Mouse (Mus musculus) B cell, adult (primary cell): ENCODE measurements around the gene 3110070M22Rik. TPM values are rescaled to one million over a fixed set of nuclear protein-coding genes. Genes with fewer than 3 reads are reported as not detected.

Source experiments
- total RNA-seq: library from RNA; stranded (reverse); gene quantifications from 4 replicates; pipeline ENCODE4 v1.2.4, GENCODE M21; 2023; ENCODE audit not compliant: inconsistent age

3110070M22Rik gene
- 0.77 to 1.7 TPM (median 1.4 TPM) in 4 replicates for total RNA-seq

GRCm38 (mm10) chr13:119487880-119488580 is at the start of gene 3110070M22Rik, which contains the start of gene Tmem267:
Gene 3110070M22Rik, minus strand, starts transcription at chr13:119488383.
Gene Tmem267, plus strand, starts transcription at chr13:119488039.

GRCm38 (mm10) chr13:119462596-119463560 is 25.3 kb downstream of the 3110070M22Rik start, which contains the start of gene 4833420G17Rik:
Gene 4833420G17Rik, plus strand, starts transcription at chr13:119462768.

Other genes starting within 250 kb of the 3110070M22Rik start
- gene Paip1, start 59.8 kb downstream of the 3110070M22Rik start, total RNA-seq: 49.7 to 64.6 TPM (median 58.2 TPM) in 4 replicates
- 68.8 to 70.7 TPM (median 69.9 TPM) in 4 replicates for gene 4833420G17Rik, start 25.6 kb downstream of the 3110070M22Rik start, total RNA-seq
- gene Tmem267, start 344 bp downstream of the 3110070M22Rik start, total RNA-seq: 5.2 to 9.4 TPM (median 8.4 TPM) in 4 replicates
- 0.13 TPM in 1 of 4 replicates, not detected in the others for gene Ccl28, start 135.4 kb upstream of the 3110070M22Rik start, total RNA-seq
- gene Hmgcs1, start 202.0 kb upstream of the 3110070M22Rik start, total RNA-seq: 25.6 to 31.9 TPM (median 28.1 TPM) in 4 replicates